Mouse (Mus musculus) brain, embryonic 14.5 days (tissue): Measurements from ENCODE around the gene Tdrd1.

Source experiments
- CTCF ChIP-seq: fragments of 200-500 bp; IDR thresholded peaks from 2 replicates; pipeline ENCODE4 v1.5.1; 2012; ENCODE audit warnings: inconsistent platforms, mild to moderate bottlenecking, moderate library complexity, borderline replicate concordance; ENCODE audit not compliant: insufficient read depth, insufficient read length; ENCODE audit errors: extremely low read depth
- POLR2A ChIP-seq: fragments of 200-500 bp; IDR thresholded peaks from 2 replicates; pipeline ENCODE4 v1.6.1; 2012; ENCODE audit warnings: mild to moderate bottlenecking, inconsistent platforms, borderline replicate concordance; ENCODE audit not compliant: poor library complexity, insufficient read depth, insufficient read length, severe bottlenecking; ENCODE audit errors: extremely low read depth

DNA sequence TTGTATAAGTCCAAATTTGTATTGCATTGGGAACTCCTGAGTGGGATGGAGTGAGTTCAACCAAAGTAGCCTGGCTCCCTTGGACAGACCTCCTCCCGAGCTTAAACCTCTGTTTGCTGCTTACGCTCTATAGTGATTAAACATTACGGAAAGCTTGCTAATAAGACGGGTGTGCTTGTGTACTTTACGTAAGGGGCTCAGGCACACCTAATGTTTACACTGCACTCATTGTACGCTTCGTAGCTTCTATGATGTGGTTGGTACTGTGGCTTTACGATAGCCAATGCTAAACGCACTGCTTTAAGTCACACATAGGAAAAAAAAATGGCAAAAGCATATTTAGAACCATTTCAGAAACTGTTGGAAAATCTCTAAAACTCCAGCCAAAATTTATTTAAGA is 3.3 kb downstream of the Tdrd1 start:
- no peak for TF ChIP-seq POLR2A
- no peak for TF ChIP-seq CTCF
